Mouse (Mus musculus) mature B cell (primary cell): Measurements from ENCODE around the gene Olfr97.
"Not testable (repeated sequence)": the region's sequence is repeated elsewhere in the genome, so short reads cannot be mapped to it uniquely, and the experiment has no call there.

Source experiments
- in situ Hi-C: fragments of 300-500 bp; cut with MboI; formaldehyde crosslinking; loops from 2 replicates; pipeline ENCODE4 v1.14.3; 2019

Gene Olfr97

DNA sequence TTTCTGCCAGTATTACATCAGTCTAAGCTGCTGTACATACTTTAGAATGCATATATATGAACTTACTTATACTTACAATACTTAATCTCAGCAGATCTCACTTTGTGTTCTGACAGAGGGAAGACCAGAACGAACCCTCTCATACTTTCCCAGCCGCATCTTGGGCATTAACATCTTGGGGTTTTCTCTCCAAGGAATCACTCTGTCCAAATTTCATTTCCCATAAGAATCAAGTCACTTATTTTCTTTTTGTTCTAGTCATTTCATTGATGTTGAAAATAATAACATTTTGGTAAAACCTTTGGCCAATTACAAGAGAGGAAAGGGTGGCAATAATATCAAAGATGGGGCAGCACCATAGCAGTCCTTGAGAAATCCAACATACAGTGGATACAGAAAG is at the start of gene Olfr97:
TSS of gene Olfr97 (minus strand) at position 101 of the 400 bp plus-strand sequence.
- in situ Hi-C loops = not testable (repeated sequence)

DNA sequence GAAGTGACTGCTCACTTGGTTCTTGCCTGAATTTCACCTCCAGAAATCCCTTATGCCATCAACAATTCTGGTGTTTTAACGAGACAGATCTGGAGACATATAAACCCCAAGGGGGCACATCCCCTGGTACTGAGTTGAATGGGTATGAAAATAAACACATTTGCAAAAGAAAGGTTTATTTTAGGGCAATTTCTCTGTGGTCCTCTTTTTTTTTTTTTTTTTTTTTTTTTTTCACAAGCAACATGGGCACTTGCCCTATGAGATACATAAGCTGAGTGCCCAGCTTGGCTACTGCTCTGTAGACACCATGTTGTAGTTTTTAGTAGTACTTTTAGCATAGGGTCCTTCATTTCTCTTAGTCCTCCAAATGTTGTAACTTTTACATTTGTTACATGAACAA is 46.2 kb upstream of the Olfr97 start, which contains the start of gene Olfr99:
TSS of gene Olfr99 (minus strand) at position 101 of the 400 bp plus-strand sequence.
- in situ Hi-C loops = no loop called here

DNA sequence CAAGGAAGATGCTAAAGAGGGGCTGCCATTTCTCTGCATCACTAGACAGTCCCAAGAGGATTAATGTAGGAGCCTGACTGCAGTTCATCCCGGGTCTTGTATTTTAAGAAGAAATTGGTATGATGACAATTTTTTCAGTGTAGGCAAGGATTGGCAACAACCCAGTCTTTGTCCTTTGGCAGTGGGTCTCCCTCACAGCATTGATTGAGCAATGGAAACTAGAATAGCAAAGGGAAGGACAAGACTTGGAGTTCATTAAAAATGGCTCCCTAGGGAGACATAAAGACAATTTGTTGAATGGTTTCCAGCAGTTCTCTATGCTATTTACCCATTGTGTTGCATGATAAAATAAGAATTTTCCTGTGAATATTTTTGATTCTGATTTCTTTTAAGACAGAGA is 43.2 kb upstream of the Olfr97 start:
- in situ Hi-C loops = no loop called here

DNA sequence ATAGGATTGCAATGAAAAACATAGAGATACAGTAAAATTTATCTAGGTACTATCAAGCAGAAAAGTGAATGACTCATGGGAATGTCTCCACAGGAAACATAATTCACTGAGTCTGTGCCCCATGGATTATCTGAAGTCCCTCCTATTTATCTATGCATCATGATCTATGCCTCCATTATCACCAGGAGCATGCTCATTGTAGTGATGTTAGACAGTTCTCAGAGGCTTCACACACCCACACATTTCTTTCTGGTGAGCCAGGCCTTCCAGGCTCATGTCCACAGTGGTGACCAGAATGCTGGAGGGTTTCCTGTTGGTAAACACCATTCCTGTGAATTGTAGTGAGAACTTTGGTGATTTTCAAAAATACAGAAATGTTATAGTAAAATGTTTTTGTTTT is 39.4 kb upstream of the Olfr97 start:
- in situ Hi-C loops = no loop called here

DNA sequence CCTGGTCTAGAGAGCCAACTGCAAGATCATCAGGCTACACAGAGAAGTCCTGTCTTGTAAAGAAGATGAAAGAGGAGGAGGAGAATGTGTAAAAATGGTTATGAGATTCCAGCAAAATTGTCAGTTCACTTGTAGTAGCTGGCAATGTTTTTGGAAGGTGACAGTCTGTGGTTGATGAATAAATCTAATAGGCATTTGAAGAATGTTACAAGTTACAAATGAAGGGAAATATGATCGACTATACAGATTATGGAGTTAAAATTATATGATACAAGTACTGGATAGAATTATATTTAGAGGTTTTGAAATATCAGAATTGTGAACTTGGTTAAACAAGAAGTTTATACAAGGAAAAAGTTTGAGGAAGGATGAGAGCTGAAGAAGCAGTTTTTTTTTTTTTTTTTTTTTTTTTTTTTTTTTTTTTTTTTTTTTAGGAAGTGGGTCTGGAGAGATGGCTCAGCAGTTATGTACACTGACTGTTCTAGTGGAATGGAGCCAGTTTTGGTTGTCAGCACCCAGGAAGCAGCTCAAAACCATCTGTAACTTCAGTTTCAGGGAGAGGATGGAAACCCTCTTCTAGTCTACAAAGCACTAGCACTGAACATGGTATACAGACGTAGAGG is 38.6 kb upstream of the Olfr97 start:
- in situ Hi-C loops = no loop called here

DNA sequence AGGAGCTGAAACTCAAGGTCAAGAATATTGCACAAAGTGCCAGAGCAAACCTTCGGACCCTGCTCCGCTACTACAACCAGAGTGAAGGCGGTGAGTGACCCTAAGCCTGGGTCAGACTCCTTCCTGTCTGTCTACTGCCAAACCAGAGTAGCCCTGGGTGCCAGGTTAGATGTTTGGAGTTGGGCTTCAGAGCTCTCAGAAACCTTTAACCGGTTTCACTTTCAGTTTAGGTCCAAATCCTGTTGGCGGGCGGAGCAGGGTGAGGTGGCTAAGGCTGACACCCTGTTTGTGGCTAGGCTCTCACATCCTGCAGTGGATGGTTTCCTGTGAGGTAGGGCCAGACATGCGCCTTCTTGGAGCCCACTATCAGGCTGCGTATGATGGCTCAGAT is 33.6 kb upstream of the Olfr97 start:
- in situ Hi-C loops = no loop called here

DNA sequence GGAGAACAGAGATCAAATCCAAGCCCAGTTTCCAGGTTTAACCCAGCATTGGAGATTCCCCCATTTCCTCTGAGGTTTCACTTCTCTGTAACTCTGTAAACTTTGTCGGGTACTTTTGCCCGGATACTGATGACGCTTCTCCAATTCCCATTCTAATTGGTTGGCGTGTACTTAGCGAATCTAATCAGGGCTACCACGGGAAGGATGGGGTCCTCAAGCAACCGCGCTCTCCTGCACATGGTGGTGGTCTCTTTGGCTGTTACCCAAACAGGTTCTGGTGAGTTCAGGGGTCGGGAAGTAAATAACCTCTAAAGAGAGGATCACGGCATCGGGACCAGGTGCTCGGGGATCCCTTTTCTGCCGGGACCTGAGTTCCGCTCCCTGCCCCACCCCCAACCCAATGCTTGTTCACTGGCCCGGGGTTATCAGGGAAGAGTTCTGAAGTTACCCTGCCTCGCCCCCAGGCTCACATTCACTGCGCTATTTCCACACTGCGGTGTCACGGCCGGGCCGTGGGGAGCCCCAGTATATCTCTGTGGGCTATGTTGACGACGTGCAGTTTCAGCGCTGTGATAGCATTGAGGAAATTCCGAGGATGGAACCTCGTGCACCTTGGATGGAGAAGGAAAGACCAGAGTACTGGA is 33.0 kb upstream of the Olfr97 start, which contains the start of gene H2-M3:
TSS of gene H2-M3 (plus strand) at position 163 of the 644 bp plus-strand sequence.
- in situ Hi-C loops = no loop called here

DNA sequence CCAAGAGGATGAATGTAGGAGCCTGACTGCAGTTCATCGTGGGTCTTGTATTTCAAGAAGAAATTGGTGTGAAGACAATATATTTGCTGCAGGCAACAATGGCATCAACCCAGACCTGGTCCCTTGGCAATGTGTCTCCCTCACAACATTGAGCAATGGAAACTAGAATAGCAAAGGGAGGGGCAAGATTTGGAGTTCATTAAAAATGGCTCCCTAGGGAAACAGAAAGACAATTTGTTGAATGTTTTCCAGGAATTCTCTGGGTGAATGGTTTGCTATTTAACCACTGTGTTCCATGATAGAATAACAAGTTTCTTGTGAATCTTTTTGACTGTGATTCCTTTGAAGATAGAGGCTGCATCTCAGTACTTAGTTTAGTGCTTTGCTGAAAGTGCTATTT is 26.5 kb upstream of the Olfr97 start, which contains the start of gene Olfr98:
TSS of gene Olfr98 (minus strand) at position 124 of the 400 bp plus-strand sequence.
- in situ Hi-C loops = no loop called here

DNA sequence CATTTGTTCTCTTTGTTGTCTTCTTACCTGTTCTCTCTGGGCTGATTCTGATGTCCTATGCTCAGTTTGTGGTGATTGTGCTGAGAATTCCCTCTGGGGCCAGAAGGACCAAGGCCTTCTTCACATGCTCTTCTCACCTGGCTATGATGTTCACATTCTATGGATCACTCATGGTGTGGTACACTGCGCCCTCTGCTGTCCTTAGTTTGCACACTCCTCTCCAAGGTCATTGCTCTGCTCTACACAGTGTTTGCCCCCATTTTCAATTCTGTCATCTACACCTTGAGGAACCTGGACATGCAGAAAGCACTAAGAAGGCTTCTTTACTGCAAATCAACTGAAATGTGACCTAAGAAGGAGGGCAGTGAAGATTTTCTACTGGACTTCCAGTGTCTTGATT is 13.4 kb upstream of the Olfr97 start:
- in situ Hi-C loops = no loop called here

DNA sequence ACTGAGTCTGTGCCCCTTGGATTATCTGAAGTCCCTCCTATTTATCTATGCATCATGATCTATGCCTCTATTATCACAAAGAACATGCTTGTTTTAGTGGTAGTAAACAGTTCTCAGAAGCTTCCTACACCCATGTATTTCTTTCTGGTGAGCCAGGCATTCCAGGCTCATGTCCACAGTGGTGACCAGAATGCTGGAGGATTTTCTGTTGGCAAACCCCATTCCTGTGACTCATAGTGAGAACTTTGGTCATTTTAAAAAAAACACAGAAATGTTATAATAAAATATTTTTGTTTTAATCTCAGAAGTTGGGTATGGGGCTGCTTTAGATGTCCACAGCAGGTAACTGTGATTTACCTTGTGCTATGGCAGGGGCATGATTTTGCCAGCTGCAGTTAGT is 12.3 kb upstream of the Olfr97 start:
- in situ Hi-C loops = no loop called here

DNA sequence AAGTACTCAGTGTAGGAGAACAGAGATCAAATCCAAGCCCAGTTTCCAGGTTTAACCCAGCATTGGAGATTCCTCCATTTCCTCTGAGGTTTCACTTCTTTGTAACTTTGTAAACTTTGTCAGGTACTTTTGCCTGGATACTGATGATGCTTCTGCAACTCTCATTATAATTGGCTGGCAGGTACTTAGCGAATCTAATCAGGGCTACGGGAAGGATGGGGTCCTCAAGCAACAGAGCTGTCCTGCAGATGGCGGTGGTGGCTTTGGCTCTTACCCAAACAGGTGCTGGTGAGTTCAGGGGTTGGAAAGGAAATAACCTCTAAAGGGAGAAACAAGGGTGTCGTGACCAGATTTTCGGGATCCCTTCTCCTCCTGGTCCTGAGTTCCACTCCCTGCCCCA is 9.6 kb upstream of the Olfr97 start:
- in situ Hi-C loops = no loop called here

DNA sequence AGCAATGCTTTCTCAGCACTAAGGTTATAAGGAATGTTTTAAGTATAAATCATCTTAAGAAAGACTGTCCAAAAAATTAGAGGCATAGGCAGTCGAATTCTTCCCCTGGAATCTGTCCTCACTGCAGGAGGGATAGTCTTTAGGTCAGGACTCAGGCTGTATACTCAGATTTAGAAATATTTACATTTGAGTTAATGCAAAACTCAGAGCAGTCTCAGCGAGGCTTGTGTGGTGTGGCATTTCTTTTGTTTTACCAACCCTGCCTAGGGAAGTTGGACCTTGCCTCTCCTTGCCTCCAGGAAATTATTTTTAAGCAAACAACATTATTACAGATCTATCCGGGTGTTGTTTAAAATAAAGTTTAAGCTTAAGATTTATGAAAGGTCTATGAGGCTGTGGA is 5.1 kb upstream of the Olfr97 start:
- in situ Hi-C loops = no loop called here

DNA sequence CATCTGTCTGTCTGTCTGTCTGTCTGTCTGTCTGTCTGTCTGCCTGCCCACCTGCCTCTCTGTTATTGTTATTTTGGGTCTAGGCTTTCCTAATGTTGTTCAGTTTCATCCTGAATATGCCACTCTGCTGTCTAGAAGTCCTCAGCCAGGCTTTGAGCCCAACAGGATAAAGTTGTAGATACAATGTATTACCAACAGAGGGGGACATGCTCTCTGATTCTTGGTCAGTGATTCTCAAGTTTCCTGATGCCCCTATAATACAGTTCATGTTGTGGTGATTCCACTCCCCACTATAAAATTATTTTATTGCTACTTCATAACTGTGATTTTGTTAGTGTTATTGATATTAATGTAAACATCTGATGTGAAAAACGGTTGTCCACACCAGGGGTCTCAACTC is 15.3 kb downstream of the Olfr97 start:
- in situ Hi-C loops = no loop called here

DNA sequence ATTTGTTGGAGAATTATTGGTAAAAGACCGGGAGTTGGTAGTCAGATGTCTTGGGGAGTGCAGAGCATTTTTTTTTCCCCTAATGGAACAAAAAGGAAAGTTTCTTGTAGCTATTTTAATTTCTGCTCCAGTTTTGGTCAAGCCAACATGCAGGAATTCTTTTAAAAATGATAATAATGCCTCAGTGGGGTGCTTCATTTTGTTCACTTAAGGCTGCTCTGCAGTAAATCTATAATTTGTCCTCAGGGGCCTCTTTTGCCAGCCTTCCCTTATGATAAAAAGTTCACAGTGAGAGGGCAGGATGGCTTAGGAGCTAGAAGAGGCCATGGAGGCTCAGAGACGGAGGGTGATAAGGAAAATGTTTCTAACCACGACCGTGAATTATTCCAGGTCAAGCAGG is 17.3 kb downstream of the Olfr97 start, which contains the start of gene Olfr96:
TSS of gene Olfr96 (plus strand) at position 301 of the 400 bp plus-strand sequence.
- in situ Hi-C loops = no loop called here

DNA sequence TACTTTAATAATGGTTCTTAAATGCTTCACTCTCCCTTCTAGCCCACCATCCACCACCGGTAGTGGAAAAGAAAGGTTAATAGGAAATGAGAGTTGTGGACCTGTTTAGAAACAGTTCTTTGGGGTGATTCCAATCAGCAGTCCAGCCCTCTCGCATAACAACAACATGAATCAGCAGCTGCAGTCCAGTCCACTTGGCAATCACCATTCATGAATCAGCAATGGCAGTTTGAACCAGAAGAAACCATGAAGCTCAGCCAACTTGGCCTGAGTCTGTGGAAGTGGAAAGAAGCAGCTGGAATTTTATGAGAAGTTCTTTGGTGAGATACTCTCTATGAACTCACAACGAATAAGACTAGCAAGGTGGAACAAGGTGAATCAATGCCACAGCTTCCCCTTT is 18.6 kb downstream of the Olfr97 start:
- in situ Hi-C loops = no loop called here

DNA sequence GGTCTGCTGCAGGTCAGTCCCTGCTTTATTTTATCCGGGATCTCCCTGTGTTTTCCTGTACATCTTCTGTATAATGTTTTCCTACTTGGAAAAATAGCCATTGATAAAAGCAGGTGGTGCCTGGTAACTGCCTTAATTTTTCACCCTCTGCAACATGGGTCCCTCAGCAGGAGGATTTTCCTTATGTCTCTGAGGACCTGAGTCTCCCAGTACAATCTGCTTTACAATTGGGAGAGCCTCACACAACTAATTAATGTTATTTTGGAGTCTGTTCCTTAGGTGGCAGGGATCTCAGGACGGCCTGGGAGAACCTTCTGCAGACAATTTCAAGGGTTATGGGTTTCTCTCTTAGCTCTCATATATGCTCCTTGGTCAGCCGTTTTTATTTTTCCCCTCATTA is 24.1 kb downstream of the Olfr97 start, which contains the start of gene Olfr95:
TSS of gene Olfr95 (minus strand) at position 101 of the 400 bp plus-strand sequence.
- in situ Hi-C loops = no loop called here

DNA sequence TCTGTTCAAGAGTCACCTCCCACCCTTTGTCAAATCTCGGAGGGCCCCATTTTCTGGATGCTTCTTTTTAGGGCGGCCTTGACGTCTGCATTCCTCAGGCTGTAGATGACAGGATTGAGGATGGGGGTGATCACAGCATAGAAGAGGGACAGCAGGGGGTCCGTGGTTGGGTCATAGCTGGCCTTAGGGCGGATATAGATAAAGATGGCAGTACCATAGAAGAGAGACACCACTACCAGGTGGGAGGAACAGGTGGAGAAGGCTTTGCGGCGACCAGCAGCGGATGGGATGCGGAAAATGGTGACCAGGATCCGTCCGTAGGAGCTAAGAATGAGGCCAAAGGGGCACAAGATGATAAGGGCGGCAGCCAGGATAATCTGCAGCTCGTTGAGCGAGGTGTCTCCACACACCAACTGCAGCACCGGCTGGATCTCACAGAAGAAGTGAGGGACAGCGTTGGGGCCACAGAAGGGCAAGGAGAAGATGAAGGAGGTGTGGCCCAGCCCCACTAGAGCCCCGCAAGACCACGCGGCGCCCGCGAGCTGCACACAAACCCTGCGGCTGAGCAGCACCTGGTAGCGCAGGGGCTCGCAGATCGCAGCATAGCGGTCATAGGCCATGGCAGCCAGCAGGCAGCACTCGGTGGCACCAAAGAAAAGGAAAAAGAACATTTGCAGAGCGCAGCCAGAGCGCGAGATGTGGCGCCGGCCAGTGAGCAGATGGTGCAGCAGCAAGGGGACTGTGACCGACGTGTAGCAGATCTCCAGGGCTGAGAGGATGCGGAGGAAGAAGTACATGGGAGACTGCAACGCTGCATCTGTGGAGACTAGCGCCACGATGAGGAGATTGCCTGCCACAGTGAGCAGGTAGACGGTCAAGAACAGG is 26.0 kb downstream of the Olfr97 start:
- in situ Hi-C loops = no loop called here

DNA sequence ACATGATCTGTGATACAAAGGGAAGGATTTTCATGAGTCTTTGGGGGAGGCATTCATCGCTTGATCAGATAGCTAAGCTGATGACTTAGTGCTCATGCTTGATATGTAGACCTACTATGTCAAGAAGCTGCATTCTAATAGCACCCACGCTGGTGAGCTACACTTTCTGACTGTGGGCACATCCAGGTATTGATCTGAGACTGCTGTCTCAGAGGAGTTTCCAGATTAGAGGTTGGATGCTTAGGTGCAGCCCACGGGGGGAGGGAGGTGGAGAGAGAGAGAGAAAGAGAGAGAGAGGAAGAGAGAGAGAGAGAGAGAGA is 33.3 kb downstream of the Olfr97 start:
- in situ Hi-C loops = no loop called here

DNA sequence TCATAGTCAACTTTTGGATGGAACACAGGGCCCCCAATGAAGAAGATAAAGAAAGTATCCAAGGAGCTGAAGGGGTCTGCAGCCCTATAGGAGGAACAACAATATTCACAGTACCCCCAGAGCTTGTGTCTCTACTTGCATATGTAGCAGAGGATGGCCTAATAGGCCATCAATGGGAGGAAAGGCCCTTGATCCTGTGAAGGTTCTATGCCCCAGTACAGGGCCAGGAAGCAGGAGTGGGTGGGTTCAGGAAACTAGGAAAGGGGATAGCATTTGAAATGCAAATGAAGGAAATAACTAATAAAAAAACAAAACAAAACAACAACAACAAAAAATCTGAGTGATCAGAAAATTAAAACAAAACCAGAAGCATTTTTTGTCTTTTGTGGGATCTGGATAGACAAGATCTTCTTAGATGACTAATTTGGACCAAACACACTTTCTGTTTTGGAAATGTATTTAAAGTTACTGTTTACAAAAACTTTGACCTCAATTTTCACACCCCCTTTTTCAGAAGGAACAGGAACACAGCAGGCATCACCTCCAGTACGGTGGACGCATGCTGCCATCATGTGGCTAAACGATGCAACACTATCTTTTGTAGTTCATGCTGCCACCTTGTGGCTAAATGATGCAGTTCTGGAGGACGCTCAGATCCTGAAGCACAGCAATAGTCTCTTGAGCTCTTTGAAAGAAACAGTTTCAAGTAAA is 33.8 kb downstream of the Olfr97 start:
- in situ Hi-C loops = no loop called here

DNA sequence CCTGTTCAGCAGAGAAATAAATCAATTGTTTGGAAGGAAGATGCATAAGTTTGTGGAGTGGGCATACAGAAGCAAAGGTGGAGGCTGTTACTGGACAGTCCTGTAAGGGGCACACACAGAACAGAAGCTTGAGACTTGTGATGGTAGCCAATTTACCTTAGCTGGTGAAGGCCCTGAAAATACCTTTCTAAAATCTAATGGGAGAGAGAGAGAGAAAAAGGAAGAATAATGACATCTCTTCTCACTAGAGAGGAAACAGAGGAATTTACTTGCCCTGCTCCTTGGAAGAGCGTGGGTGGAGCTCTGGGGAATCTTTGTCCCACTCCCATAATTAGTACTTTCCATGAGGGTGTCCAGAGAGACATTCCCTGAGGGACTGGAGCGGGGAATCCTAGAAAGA is 36.2 kb downstream of the Olfr97 start, which contains the start of gene Olfr94:
TSS of gene Olfr94 (minus strand) at position 101 of the 400 bp plus-strand sequence.
- in situ Hi-C loops = no loop called here

DNA sequence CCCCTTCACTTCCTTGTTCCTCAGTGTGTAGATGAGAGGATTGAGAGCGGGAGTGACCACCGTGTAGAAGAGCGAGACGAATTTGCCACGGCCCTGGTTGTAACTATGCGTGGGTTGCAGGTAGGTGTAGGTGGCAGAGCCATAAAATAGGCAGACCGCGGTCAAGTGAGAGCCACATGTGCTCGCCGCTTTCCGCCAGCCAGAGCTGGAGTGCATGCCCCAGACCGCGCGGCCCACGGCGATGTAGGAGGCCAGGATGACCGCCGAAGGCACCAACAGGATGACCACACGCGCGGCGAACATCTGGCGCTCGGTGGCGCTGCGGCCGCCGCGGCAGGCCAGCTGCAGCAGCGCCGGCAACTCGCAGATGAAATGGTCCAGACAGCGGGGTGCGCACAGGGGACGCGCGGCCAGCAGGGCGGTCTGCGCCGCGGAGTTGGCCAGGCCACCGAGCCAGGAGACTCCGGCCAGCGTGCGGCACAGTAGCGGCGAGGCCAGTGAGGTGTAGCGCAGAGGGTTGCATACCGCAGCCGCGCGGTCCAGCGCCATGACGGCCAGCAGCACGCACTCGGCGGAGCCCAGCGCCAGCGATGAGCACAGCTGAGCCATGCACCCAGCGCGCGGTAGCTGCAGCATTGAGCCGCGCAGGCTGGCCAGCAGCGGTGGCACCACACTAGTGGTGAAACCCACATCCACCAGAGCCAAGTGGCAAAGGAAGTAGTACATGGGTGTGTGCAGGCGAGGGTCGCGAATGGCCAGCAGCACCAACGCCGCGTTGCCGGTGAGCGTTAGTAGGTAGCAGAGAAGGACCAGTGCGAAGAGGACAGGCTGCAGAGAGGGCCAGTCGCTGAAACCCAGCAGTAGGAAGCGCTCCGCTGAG is 40.0 kb downstream of the Olfr97 start:
- in situ Hi-C loops = no loop called here
